Mouse (Mus musculus): Measurements from ENCODE around the gene Ccn6. TPM values are rescaled to one million over a fixed set of nuclear protein-coding genes. Genes with fewer than 3 reads are reported as not detected.
A peak's percentile ranks its signal among the peaks of the same experiment; 100 is the strongest.

Gene Ccn6
- polyA plus RNA-seq, 1 experiment from 2014 or later = 0.31 TPM

GRCm38 (mm10) chr10:39172540-39172931 lies 8.9 kb upstream of the Ccn6 start:
- no peak for ATAC-seq (ENCODE audit: low FRiP score)
- peak overlapping the region; percentile 94 for H3K27ac ChIP-seq
- no peak overlapping the region for H3K4me3 ChIP-seq

GRCm38 (mm10) chr10:39171603-39172539 lies 8.3 kb upstream of the Ccn6 start:
- Histone ChIP-seq H3K9ac (peak overlapping the region; percentile 39; the same call in 1 of the 2 replicates), H3K4me1 (peaks cover 21% of the 10 kb centered on the region), H3K27me3 (0 out of 2 replicates have a peak, but pooled peaks cover 2% of the 10 kb centered on the region), H3K9me3 (replicated peaks) (no peaks in the 10 kb centered on the region), H3K4me3 (peak overlapping the region; percentile 32), H3K4me2 (replicated peaks) (peak overlapping the region; percentile 59), H3K36me3 (no peaks in the 10 kb centered on the region), H3K27ac (peak overlapping the region; percentile 94)
- WGBS = 9% methylated on average over 26 of the region's 26 CpGs
- peak; percentile 87 for ATAC-seq (ENCODE audit: low FRiP score)

More at GRCm38 (mm10) chr10:39172540-39172931, 8.9 kb upstream of the Ccn6 start:
- H3K36me3 ChIP-seq = no peaks in the 10 kb centered on the region
- no peaks in the 10 kb centered on the region for H3K9me3 ChIP-seq (replicated peaks)
- peaks cover 21% of the 10 kb centered on the region for H3K4me1 ChIP-seq
- H3K9ac ChIP-seq = 0 out of 2 replicates have a peak overlapping the region, but pooled peaks have one; percentile 10
- peak overlapping the region; percentile 59 for H3K4me2 ChIP-seq (replicated peaks)
- WGBS = 72% methylated on average over 6 of the region's 6 CpGs
- no peaks in the 10 kb centered on the region for H3K27me3 ChIP-seq

GRCm38 (mm10) chr10:39171134-39171533 lies 7.5 kb upstream of the Ccn6 start:
- H3K4me2 ChIP-seq (replicated peaks) = peak overlapping the region; percentile 59
- no peaks in the 10 kb centered on the region for H3K36me3 ChIP-seq
- no peaks in the 10 kb centered on the region for H3K9me3 ChIP-seq (replicated peaks)
- 0% methylated on average over 19 of the region's 19 CpGs for WGBS
- peak; percentile 95 for ATAC-seq (ENCODE audit: low FRiP score)
- H3K9ac ChIP-seq = peak overlapping the region; percentile 39; the same call in 1 of the 2 replicates
- 0 out of 2 replicates have a peak, but pooled peaks cover 2% of the 10 kb centered on the region for H3K27me3 ChIP-seq
- H3K4me1 ChIP-seq = peaks cover 21% of the 10 kb centered on the region
- H3K4me3 ChIP-seq = peak overlapping the region; percentile 32
- H3K27ac ChIP-seq = peak overlapping the region; percentile 94

GRCm38 (mm10) chr10:39170706-39171105 lies 7.1 kb upstream of the Ccn6 start:
- H3K9me3 ChIP-seq (replicated peaks) = no peaks in the 10 kb centered on the region
- peaks cover 25% of the 10 kb centered on the region for H3K4me1 ChIP-seq
- H3K9ac ChIP-seq = no peak overlapping the region
- peak overlapping the region; percentile 59 for H3K4me2 ChIP-seq (replicated peaks)
- H3K27ac ChIP-seq = no peak overlapping the region
- ATAC-seq (ENCODE audit: low FRiP score) = peak; percentile 6; the same call in 1 of the 2 replicates
- no peak overlapping the region for H3K4me3 ChIP-seq
- WGBS = 11% methylated on average over 6 of the region's 6 CpGs
- 0 out of 2 replicates have a peak, but pooled peaks cover 2% of the 10 kb centered on the region for H3K27me3 ChIP-seq
- H3K36me3 ChIP-seq = no peaks in the 10 kb centered on the region

GRCm38 (mm10) chr10:39170181-39170580 lies 6.6 kb upstream of the Ccn6 start:
- ATAC-seq (ENCODE audit: low FRiP score) = no peak
- Histone ChIP-seq H3K27ac (no peak overlapping the region), H3K36me3 (no peaks in the 10 kb centered on the region), H3K4me3 (no peak overlapping the region), H3K4me2 (replicated peaks) (peak overlapping the region; percentile 33), H3K9me3 (replicated peaks) (no peaks in the 10 kb centered on the region), H3K4me1 (peaks cover 28% of the 10 kb centered on the region), H3K27me3 (0 out of 2 replicates have a peak, but pooled peaks cover 2% of the 10 kb centered on the region), H3K9ac (no peak overlapping the region)
- WGBS = 10% methylated on average over 8 of the region's 8 CpGs

- 50% methylated on average over 9 of the region's 9 CpGs for WGBS
- no peak overlapping the region for H3K4me3 ChIP-seq
- no peaks in the 10 kb centered on the region for H3K36me3 ChIP-seq
- ATAC-seq (ENCODE audit: low FRiP score) = no peak
- 0 out of 2 replicates have a peak, but pooled peaks cover 2% of the 10 kb centered on the region for H3K27me3 ChIP-seq
- H3K9me3 ChIP-seq (replicated peaks) = no peaks in the 10 kb centered on the region
- no peak overlapping the region for H3K9ac ChIP-seq
- no peak overlapping the region for H3K27ac ChIP-seq
- H3K4me2 ChIP-seq (replicated peaks) = peak overlapping the region; percentile 33; the same call in 1 of the 2 replicates
- peaks cover 28% of the 10 kb centered on the region for H3K4me1 ChIP-seq
Observed at GRCm38 (mm10) chr10:39169642-39170041, 6.0 kb upstream of the Ccn6 start.

- Histone ChIP-seq H3K9ac (no peak overlapping the region), H3K9me3 (replicated peaks) (no peaks in the 10 kb centered on the region), H3K27ac (no peak overlapping the region), H3K4me3 (no peak overlapping the region), H3K4me2 (replicated peaks) (no peak overlapping the region), H3K36me3 (no peaks in the 10 kb centered on the region), H3K4me1 (peaks cover 21% of the 10 kb centered on the region), H3K27me3 (0 out of 2 replicates have a peak, but pooled peaks cover 2% of the 10 kb centered on the region)
- 78% methylated on average over 11 of the region's 11 CpGs for WGBS
- ATAC-seq (ENCODE audit: low FRiP score) = no peak
Observed at GRCm38 (mm10) chr10:39167611-39168010, 4.0 kb upstream of the Ccn6 start.

GRCm38 (mm10) chr10:39165632-39166115 lies 2.1 kb upstream of the Ccn6 start:
- Histone ChIP-seq H3K36me3 (no peaks in the 10 kb centered on the region), H3K27me3 (0 out of 2 replicates have a peak, but pooled peaks cover 2% of the 10 kb centered on the region), H3K27ac (peak overlapping the region; percentile 68), H3K9ac (no peak overlapping the region), H3K4me1 (peaks cover 12% of the 10 kb centered on the region), H3K4me3 (peak overlapping the region; percentile 18), H3K4me2 (replicated peaks) (peak overlapping the region; percentile 41), H3K9me3 (replicated peaks) (no peaks in the 10 kb centered on the region)
- 38% methylated on average over 11 of the region's 11 CpGs for WGBS
- ATAC-seq (ENCODE audit: low FRiP score) = peak; percentile 5; the same call in 1 of the 2 replicates

GRCm38 (mm10) chr10:39162666-39163484 lies 719 bp downstream of the Ccn6 start:
- Histone ChIP-seq H3K9ac (no peak overlapping the region), H3K36me3 (no peaks in the 10 kb centered on the region), H3K27ac (no peak overlapping the region), H3K4me3 (no peak overlapping the region), H3K9me3 (replicated peaks) (no peaks in the 10 kb centered on the region), H3K4me1 (0 out of 2 replicates have a peak, but pooled peaks cover 10% of the 10 kb centered on the region), H3K4me2 (replicated peaks) (no peak overlapping the region), H3K27me3 (0 out of 2 replicates have a peak, but pooled peaks cover 2% of the 10 kb centered on the region)
- no peak for ATAC-seq (ENCODE audit: low FRiP score)
- WGBS = 38% methylated on average over 18 of the region's 18 CpGs

GRCm38 (mm10) chr10:39161406-39161805 lies 2.2 kb downstream of the Ccn6 start:
- Histone ChIP-seq H3K27ac (no peak overlapping the region), H3K4me2 (replicated peaks) (no peak overlapping the region), H3K4me1 (0 out of 2 replicates have a peak, but pooled peaks cover 10% of the 10 kb centered on the region), H3K9ac (no peak overlapping the region), H3K4me3 (no peak overlapping the region), H3K36me3 (no peaks in the 10 kb centered on the region), H3K27me3 (no peaks in the 10 kb centered on the region), H3K9me3 (replicated peaks) (no peaks in the 10 kb centered on the region)
- WGBS = 92% methylated on average over 1 of the region's 1 CpGs
- ATAC-seq (ENCODE audit: low FRiP score) = no peak

- no peak for ATAC-seq (ENCODE audit: low FRiP score)
- no peak overlapping the region for H3K27ac ChIP-seq
- no peaks in the 10 kb centered on the region for H3K36me3 ChIP-seq
- no peak overlapping the region for H3K4me3 ChIP-seq
- no peak overlapping the region for H3K9ac ChIP-seq
- 0 out of 2 replicates have a peak, but pooled peaks cover 2% of the 10 kb centered on the region for H3K4me1 ChIP-seq
- no peak overlapping the region for H3K4me2 ChIP-seq (replicated peaks)
- H3K27me3 ChIP-seq = no peaks in the 10 kb centered on the region
- 56% methylated on average over 12 of the region's 12 CpGs for WGBS
- H3K9me3 ChIP-seq (replicated peaks) = no peaks in the 10 kb centered on the region
Observed at GRCm38 (mm10) chr10:39158306-39158705, 5.3 kb downstream of the Ccn6 start.
